Mouse (Mus musculus) layer of hippocampus, adult 18-20 months (tissue): ENCODE measurements around the gene Slc50a1. TPM values are rescaled to one million over a fixed set of nuclear protein-coding genes. Genes with fewer than 3 reads are reported as not detected.

Experiments used
- DNase-seq, 2 experiments: peaks; one replicate each; pipeline ENCODE4 v3.0.0; 2022; ENCODE audit warnings: low spot score in 2 of 2
- long read RNA-seq: library from polyadenylated mRNA; stranded (forward); transcript quantifications from one replicate; pipeline ENCODE4 v2.0.0, GENCODE M21; 2021
- total RNA-seq, 2 experiments: library from RNA; stranded (reverse); gene quantifications; 2 replicates each; pipeline ENCODE4 v1.2.3; 2021

Slc50a1 gene
- 10 to 100 TPM; 43.7 to 52.2 TPM for total RNA-seq
- long read RNA-seq, transcript Slc50a1-207 (4 exons, 1,332 nt): minor isoform, 6 of 44 reads
- long read RNA-seq, transcript Slc50a1-205 (5 exons, 1,086 nt): minor isoform, 5 of 44 reads
- long read RNA-seq, transcript Slc50a1-201 (6 exons, 1,022 nt): major isoform, 11 of 44 reads
- long read RNA-seq, partial matches to known transcripts: 11 of 44 reads
- long read RNA-seq, other reads (novel, unspliced or antisense): 10 of 44 reads

GRCm38 (mm10) chr3:89270051-89270755 lies at the start of gene Slc50a1:
Gene Slc50a1 (minus strand): TSS chr3:89270570.
- peak; percentile 84 to 88 for DNase-seq

- DNase-seq: peak in 1 of 2 experiments; percentile 51
Measured at GRCm38 (mm10) chr3:89319591-89320350, 49.4 kb upstream of the Slc50a1 start.

GRCm38 (mm10) chr3:89318971-89319590 lies 48.7 kb upstream of the Slc50a1 start:
- DNase-seq: no peak

- DNase-seq: no peak
Measured at GRCm38 (mm10) chr3:89318316-89318715, 47.9 kb upstream of the Slc50a1 start.

GRCm38 (mm10) chr3:89317246-89317645 lies 46.9 kb upstream of the Slc50a1 start:
- no peak for DNase-seq

DNA sequence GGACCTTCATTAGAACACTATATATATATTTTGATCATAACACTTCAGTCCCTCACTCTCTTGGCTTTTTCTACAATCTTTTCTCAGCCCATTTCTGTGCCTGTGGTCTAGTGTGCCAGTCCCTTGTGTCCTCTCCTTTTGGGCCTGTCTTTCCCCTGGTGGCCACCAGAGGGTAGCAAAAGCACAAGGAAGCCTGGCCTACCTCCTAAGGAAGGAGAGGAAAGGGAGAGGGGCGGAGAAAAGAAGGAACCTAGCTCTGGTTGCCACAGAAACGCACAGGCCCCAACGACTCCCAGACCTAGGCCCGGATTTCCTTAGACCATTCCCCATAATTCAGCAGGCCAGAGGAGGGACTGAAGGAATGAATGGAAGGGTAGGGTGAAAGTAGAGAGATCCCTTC lies 46.5 kb upstream of the Slc50a1 start:
- DNase-seq: peak; percentile 81 to 95

DNA sequence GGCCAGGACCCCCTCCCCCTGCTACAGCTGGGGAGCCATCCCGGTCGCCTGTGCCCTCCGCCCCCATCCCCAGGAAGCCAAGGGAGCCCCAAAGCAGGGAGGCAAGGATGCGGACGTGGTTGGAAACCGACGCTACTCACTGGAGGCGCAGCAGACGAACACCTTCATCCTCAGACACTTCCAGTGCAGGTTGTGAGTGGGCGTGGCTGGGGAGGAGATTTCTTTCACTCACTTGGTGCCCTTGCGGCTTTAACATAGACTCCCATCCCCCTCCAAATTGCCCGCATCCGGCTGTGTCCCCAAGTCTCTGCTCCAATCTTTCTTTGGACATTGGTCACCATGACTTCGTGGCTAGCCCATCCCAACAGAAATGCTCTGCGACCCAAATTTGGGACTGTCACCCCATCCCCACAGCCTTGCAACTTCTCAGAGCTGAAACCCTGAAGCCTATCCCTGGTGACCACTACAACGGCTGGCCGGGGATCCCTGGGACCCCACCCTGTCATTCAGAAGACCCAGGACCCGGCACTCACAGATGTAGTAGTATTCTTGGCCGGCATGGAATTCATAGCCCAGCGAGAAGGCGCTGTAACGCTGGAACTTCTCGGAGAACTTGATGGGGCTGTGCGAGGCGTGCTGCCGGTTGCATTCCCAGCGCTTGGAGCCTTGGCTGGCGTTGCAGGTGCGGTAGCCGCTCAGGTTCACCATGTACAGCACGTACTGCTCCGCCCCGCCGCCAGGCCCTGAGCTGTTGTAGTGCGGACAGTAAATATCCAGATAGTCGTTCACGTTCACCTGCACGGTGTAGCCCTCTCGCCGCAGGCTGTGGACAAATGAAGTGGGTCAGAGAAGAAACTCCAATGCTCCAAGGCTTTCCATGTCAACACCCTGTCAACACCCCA lies 45.8 kb upstream of the Slc50a1 start:
- DNase-seq: no peak

DNA sequence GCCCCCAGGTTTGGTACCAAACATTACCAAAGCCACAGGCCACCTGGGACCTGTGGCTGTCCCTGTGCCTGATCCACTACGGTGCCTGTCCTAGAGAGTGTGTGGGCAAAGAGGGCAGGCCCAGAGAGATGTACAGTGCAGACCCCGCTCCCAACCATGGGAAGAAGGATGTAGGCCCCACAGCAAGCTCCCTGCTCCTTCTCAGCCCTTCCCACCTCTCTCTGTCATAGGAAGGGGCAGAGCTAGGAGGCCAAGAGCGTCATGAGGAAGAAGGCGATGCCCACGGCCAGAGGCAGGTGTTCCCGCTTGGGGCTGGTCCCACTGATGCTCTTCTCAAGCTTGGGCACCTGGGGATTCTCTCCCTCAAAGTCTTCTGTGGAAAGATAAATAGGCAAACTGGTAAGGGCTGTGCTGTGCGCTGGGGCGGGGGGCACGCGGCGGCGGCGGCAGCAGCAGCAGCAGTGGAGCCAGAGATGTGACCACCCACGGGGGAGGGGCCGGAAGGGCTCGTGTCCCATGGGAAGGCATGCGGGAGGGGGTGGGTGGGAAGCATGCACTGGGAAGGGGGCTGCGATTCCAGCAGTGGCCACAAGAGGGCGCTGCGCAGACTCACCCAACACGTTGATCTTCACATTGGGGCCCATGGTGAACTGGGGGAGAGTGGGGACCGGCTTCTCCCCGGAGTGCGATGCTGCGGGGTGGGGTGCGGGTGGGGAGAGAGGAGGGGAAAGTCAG lies 45.0 kb upstream of the Slc50a1 start:
- peak; percentile 61 to 89 for DNase-seq

- DNase-seq: no peak
Measured at GRCm38 (mm10) chr3:89314791-89315190, 44.4 kb upstream of the Slc50a1 start.

DNA sequence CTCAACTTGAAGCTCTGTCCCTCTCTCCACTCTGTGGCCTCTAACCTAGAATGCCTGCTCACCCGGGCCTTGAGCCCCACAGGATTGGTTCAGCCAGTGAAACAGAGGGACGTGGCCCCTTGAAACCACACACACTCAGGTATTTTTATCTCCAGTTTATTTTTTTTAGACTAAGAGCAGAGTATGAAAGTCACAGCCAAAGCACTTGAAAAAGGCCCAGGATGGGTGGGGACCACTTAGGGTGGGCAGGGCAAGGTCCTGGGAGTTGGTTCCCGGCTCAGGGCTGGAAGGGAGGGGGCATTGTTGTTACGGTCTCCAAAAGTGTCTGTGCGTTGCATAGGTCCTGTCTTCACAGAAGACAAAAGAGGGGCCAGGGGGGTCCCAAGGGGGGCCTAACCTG lies 44.0 kb upstream of the Slc50a1 start:
- no peak for DNase-seq

DNA sequence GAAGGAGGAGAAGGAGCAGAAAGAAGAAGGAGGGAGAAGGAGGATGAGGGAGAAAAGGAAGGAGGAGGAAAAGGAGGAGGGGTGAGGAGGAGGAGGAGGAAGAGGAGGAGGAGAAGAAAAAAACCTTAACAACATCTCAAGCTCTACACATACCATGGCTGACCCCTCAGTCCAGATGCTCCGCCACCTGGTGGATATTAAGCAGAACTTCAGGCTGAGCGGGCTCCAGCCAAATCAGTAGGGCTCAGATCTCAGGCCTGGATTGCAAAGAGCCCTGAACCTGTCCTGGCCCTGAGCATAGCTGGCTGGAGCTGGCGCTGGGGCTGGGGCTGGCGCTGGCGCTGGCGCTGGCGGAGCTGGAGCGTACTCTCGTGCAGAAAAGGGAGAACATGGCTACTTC lies 37.7 kb upstream of the Slc50a1 start:
- DNase-seq: peak in 1 of 2 experiments; percentile 71

GRCm38 (mm10) chr3:89305551-89306325 lies 35.4 kb upstream of the Slc50a1 start:
- DNase-seq: no peak

DNA sequence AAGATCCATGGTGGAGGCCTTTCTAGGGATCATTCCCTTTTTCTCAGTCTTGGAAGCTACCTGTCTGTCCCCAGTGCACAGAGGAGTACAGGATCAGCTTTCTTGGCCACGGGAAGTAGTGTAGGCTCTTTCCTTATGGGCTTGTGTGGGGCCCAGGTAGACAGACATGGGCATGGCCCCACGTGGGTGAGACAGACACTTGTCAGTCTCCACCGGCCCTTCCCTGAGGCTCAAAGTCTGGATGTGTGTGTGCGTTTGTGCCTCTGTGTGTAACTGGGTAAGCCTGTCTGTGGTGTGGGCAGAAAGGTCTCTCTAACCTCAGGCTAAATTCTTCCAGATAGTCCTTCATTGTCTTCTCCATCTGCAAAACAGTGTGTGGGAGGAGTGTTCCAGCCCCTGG lies 34.7 kb upstream of the Slc50a1 start:
- no peak for DNase-seq

GRCm38 (mm10) chr3:89304440-89304839 lies 34.1 kb upstream of the Slc50a1 start:
- no peak for DNase-seq

GRCm38 (mm10) chr3:89300514-89300913 lies 30.1 kb upstream of the Slc50a1 start:
- DNase-seq: no peak

- DNase-seq: no peak
Measured at GRCm38 (mm10) chr3:89300071-89300470, 29.7 kb upstream of the Slc50a1 start.

DNA sequence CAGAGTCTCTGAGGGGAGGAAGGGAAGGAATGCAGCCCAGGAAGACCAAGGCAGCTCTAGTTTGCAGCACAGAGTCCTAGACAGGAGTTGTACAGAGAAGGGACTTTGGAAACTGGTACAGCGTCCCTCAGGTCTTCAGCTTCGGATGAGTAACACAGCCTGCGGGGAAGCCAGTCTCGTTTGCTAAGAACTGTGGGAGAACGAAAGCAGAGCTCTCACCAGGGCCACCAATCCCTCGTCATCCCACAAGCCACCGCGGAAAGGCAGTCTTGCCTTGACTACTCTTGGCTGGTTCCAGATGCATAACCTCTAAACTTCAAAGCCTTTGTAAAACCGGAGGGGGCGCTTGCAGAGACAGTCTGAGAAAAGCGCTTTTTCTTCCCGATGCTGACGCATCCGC lies 29.1 kb upstream of the Slc50a1 start:
- DNase-seq: peak in 1 of 2 experiments; percentile 45

GRCm38 (mm10) chr3:89298908-89299307 lies 28.5 kb upstream of the Slc50a1 start:
- DNase-seq: no peak

GRCm38 (mm10) chr3:89296761-89297396 lies 26.5 kb upstream of the Slc50a1 start:
- peak in 1 of 2 experiments; percentile 61 for DNase-seq
